Mouse (Mus musculus): ENCODE results near the gene Taar8c.

The Taar8c gene

DNA sequence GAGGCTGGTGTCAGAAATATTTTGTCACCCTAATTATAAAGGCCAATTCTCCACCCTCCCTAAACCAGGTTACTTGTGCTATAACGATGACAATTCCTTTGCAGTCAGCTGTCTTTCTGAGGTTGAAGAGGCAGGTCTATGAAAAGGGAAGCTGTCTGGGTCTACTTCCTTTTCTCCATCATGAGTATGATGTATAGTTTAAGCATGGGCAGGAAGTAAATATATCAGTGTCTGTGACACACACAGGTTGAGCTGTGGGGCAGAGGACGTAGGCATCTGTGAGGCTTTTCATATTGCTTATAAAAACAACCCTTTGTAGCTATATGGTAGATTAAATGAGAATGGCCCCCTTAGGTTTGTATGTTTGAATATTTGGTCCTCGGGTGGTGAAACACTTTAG, 42.7 kb downstream of the Taar8c start:
- no peak for DNase-seq (ENCODE audit: low spot score)

DNA sequence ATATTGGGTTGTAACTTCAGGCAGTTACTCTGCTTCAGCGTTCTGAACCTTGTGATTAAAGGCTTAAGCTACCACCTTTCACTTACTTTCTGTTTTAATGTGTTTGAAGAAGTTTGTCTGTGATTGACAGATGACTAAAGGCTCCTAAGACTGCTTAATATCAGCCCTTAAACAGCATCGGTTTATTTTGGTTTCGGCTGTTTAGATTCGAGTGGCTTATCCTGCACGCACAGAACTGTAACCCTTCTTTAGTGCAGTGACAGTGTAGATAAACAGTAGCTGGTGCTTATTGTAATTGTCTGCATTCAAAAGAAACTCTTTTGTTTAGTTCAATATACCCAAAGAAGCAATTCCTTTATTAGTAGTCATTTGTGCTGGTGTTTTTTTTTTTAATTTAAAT, 49.7 kb downstream of the Taar8c start:
- no peak for DNase-seq (ENCODE audit: low spot score)

Measured in urinary bladder, postnatal 10 days (tissue).